Mouse (Mus musculus) intestine, embryonic 16.5 days (tissue): ENCODE data around the gene Pde7b. TPM values are rescaled to one million over a fixed set of nuclear protein-coding genes. Genes with fewer than 3 reads are reported as not detected.

Experiments used
- ATAC-seq: fragments of 200-750 bp; cut with Nextera tagmentation; 2 replicates; pipeline ENCODE4 v1.8.0; 2017; ENCODE audit warnings: moderate TSS enrichment, moderate library complexity
- H3K27ac ChIP-seq: fragments of 300-500 bp; sonication (generic); 2 replicates; pipeline ENCODE4 v1.5.1; 2014; ENCODE audit warnings: mild to moderate bottlenecking, low read length
- H3K27me3 ChIP-seq: fragments of 300-500 bp; sonication (generic); replicated peaks from 2 replicates; pipeline ENCODE4 v1.6.1; 2014; ENCODE audit warnings: low read length, control low read depth, mixed read lengths; ENCODE audit not compliant: control insufficient read depth, insufficient read depth
- H3K36me3 ChIP-seq: fragments of 300-500 bp; sonication (generic); 2 replicates; pipeline ENCODE4 v1.6.1; 2014; ENCODE audit warnings: low read length, control low read depth; ENCODE audit not compliant: control insufficient read depth, insufficient read depth
- H3K4me1 ChIP-seq: fragments of 300-500 bp; sonication (generic); 2 replicates; pipeline ENCODE4 v1.6.1; 2014; ENCODE audit warnings: low read length, control low read depth, mixed read lengths; ENCODE audit not compliant: control insufficient read depth, insufficient read depth
- H3K4me2 ChIP-seq: fragments of 300-500 bp; sonication (generic); 2 replicates; pipeline ENCODE4 v1.6.1; 2014; ENCODE audit warnings: low read depth, low read length, control low read depth
- H3K4me3 ChIP-seq: fragments of 300-500 bp; sonication (generic); 2 replicates; pipeline ENCODE4 v1.5.1; 2014; ENCODE audit warnings: mild to moderate bottlenecking, low read length
- H3K9ac ChIP-seq: fragments of 300-500 bp; sonication (generic); 2 replicates; pipeline ENCODE4 v1.6.1; 2014; ENCODE audit warnings: low read depth, low read length
- H3K9me3 ChIP-seq: fragments of 300-500 bp; sonication (generic); 2 replicates; pipeline ENCODE4 v1.6.1; 2016; ENCODE audit warnings: low read length, control low read depth; ENCODE audit not compliant: control insufficient read depth
- WGBS: fragments of 180-500 bp; shearing (Covaris S2); extraction: QIAGEN DNeasy Blood & Tissue Kit; methylation state at CpG from one replicate; pipeline ENCODE4 v1.1.7; 2014; 5-methylcytosine and 5-hydroxymethylcytosine counted together
- polyA plus RNA-seq: library from polyadenylated mRNA; unstranded; fragments of >200 nt; fragmentation: Nextera tagmentation; extraction: Ambion mirVana; gene quantifications from 2 replicates; pipeline ENCODE4 v1.2.1, GENCODE M21; 2015

Gene Pde7b
- polyA plus RNA-seq, 1 experiment from 2014 or later = 2.0 TPM

DNA sequence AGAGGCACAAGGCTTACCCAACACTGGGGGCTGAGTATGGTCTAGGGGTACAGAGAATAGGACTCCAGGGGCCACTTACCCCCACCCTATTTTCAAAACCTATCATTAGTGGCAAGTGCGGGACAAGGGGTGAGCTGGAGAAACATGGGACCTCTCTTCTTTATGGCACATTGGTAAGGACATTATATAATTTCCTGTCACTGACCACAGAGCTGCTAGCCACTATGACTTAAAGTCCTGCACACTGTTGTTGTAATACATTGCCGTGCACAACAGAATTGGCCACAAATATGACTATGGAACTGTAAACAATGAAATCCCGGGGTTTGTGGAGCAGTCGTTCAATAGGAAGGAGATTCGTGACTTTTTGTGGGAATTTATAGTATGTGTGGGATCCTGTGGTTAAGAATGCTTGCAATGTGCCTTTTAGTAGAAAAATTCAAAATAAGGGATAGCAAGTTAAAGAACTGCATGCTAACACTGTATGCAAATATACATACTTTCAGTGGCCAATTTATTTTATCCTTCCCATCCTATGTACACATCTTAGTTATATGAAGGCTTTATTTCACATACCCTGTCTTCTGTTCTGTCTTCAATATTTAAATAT lies 25.9 kb upstream of the Pde7b start:
- Histone ChIP-seq H3K27me3 (no peaks in the 10 kb centered on the region), H3K27ac (no peak overlapping the region), H3K4me1 (no peaks in the 10 kb centered on the region), H3K9me3 (no peaks in the 10 kb centered on the region), H3K36me3 (no peaks in the 10 kb centered on the region), H3K9ac (no peak overlapping the region), H3K4me2 (no peak overlapping the region), H3K4me3 (no peak overlapping the region)
- 90% methylated on average over 5 of the region's 5 CpGs for WGBS
- ATAC-seq = no peak

DNA sequence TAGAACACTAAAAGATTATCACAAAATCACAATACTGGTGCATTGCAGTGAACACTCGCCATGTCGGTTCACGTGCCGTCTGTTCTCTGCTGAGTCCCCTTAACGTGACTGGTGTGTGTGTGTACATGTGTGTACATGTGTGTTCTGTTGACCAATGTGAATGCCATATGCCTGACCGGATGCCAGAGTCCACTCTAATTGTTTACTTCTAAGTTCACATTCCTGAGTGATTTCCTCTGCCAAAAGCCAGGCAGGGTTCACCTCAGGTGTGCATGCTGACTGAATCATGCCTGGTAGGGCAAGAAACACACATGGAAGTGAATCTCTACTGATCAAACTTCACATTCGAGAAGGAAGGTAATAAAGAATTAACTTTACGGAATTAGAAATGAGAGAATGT lies 24.1 kb upstream of the Pde7b start:
- no peaks in the 10 kb centered on the region for H3K27me3 ChIP-seq
- H3K4me1 ChIP-seq = no peaks in the 10 kb centered on the region
- ATAC-seq = no peak
- H3K27ac ChIP-seq = no peak overlapping the region
- no peak overlapping the region for H3K9ac ChIP-seq
- WGBS = 86% methylated on average over 8 of the region's 8 CpGs
- H3K4me3 ChIP-seq = no peak overlapping the region
- H3K4me2 ChIP-seq = no peak overlapping the region
- H3K9me3 ChIP-seq = no peaks in the 10 kb centered on the region
- H3K36me3 ChIP-seq = no peaks in the 10 kb centered on the region

GRCm38 (mm10) chr10:20747229-20747628 lies 22.4 kb upstream of the Pde7b start:
- no peaks in the 10 kb centered on the region for H3K4me1 ChIP-seq
- H3K9me3 ChIP-seq = no peaks in the 10 kb centered on the region
- WGBS = 91% methylated on average over 4 of the region's 4 CpGs
- H3K36me3 ChIP-seq = no peaks in the 10 kb centered on the region
- no peak overlapping the region for H3K4me3 ChIP-seq
- H3K27me3 ChIP-seq = no peaks in the 10 kb centered on the region
- no peak overlapping the region for H3K9ac ChIP-seq
- no peak for ATAC-seq
- no peak overlapping the region for H3K4me2 ChIP-seq
- no peak overlapping the region for H3K27ac ChIP-seq

- Histone ChIP-seq H3K9ac (no peak overlapping the region), H3K27me3 (no peaks in the 10 kb centered on the region), H3K4me2 (no peak overlapping the region), H3K36me3 (no peaks in the 10 kb centered on the region), H3K9me3 (no peaks in the 10 kb centered on the region), H3K4me1 (no peaks in the 10 kb centered on the region), H3K4me3 (no peak overlapping the region), H3K27ac (no peak overlapping the region)
- 85% methylated on average over 3 of the region's 3 CpGs for WGBS
- no peak for ATAC-seq
Observed at GRCm38 (mm10) chr10:20739801-20740200, 14.9 kb upstream of the Pde7b start.

- Histone ChIP-seq H3K27me3 (no peaks in the 10 kb centered on the region), H3K9me3 (no peaks in the 10 kb centered on the region), H3K36me3 (no peaks in the 10 kb centered on the region), H3K4me3 (no peak overlapping the region), H3K4me1 (no peaks in the 10 kb centered on the region), H3K4me2 (no peak overlapping the region), H3K27ac (no peak overlapping the region), H3K9ac (no peak overlapping the region)
- no peak for ATAC-seq
- WGBS = 54% methylated on average over 4 of the region's 4 CpGs
Observed at GRCm38 (mm10) chr10:20737146-20737545, 12.3 kb upstream of the Pde7b start.

- no peaks in the 10 kb centered on the region for H3K36me3 ChIP-seq
- no peaks in the 10 kb centered on the region for H3K9me3 ChIP-seq
- no peaks in the 10 kb centered on the region for H3K4me1 ChIP-seq
- no peaks in the 10 kb centered on the region for H3K27me3 ChIP-seq
- no peak for ATAC-seq
- no peak overlapping the region for H3K9ac ChIP-seq
- no peak overlapping the region for H3K4me2 ChIP-seq
- 72% methylated on average over 3 of the region's 3 CpGs for WGBS
- no peak overlapping the region for H3K4me3 ChIP-seq
- H3K27ac ChIP-seq = no peak overlapping the region
Observed at GRCm38 (mm10) chr10:20735775-20736449, 11.0 kb upstream of the Pde7b start.

DNA sequence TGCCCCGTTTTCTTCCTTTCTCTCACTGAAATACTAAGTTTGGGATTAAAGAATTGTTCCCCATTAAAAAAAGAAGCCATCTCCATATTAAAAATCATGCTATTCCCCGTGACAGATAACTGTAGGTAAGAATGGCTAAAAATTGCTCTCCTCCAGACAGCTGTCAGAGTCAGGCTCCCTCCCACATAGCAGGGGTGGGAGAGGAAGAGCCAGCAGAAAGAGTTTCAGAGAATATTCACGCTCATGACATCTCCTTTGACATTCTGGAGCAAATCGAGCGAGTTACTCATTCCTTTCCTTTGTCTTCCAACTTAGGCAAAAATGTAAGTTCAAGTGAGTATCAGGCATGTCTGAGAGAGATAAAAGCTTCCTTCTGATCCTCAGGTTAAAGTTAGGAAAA lies 8.7 kb upstream of the Pde7b start:
- Histone ChIP-seq H3K27ac (no peak overlapping the region), H3K27me3 (no peaks in the 10 kb centered on the region), H3K4me3 (no peak overlapping the region), H3K36me3 (no peaks in the 10 kb centered on the region), H3K9me3 (no peaks in the 10 kb centered on the region), H3K4me2 (no peak overlapping the region), H3K9ac (no peak overlapping the region), H3K4me1 (no peaks in the 10 kb centered on the region)
- ATAC-seq = no peak
- 78% methylated on average over 5 of the region's 5 CpGs for WGBS

DNA sequence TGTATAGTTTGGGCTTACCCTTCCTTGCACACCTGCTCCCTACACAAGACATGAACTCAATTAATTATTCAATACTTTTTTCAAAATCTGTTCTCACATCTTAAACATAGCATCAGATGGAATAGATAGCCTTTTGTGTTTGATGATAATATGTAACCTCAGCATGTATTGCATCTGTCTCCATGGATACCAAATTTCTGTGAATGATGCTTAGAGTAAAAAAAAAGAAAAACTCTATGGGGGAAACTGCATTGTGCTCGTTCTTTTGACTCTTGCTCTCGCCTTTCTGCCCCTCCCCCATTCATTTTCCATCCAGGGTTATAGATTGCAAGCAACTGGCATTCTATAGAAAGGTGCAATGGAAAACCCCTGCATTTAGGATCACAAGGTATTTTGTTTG lies 7.3 kb upstream of the Pde7b start:
- Histone ChIP-seq H3K27ac (no peak overlapping the region), H3K4me2 (no peak overlapping the region), H3K9ac (no peak overlapping the region), H3K9me3 (no peaks in the 10 kb centered on the region), H3K4me3 (no peak overlapping the region), H3K4me1 (no peaks in the 10 kb centered on the region), H3K27me3 (no peaks in the 10 kb centered on the region), H3K36me3 (no peaks in the 10 kb centered on the region)
- WGBS = 57% methylated on average over 2 of the region's 2 CpGs
- ATAC-seq = no peak

DNA sequence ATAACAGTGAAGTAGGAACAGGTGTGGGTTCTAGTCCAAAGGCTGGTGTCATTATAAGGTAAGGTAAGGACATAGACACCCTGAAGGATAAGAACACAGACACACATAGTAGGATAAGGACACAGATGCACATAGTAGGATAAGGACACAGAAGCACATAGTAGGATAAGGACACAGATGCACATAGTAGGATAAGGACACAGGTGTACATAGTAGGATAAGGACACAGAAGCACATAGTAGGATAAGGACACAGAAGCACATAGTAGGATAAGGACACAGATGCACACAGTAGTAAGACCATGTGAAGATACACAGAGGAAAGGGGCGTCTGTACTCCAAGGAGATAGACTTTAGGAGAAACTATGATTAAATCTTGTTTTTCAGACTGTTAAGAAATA lies 5.2 kb upstream of the Pde7b start:
- Histone ChIP-seq H3K9ac (no peak overlapping the region), H3K4me3 (no peak overlapping the region), H3K4me1 (peaks cover 7% of the 10 kb centered on the region), H3K9me3 (no peaks in the 10 kb centered on the region), H3K36me3 (no peaks in the 10 kb centered on the region), H3K27me3 (no peaks in the 10 kb centered on the region), H3K27ac (no peak overlapping the region), H3K4me2 (no peak overlapping the region)
- WGBS = 71% methylated on average over 1 of the region's 1 CpGs
- no peak for ATAC-seq
